In the genomic region with DNA sequence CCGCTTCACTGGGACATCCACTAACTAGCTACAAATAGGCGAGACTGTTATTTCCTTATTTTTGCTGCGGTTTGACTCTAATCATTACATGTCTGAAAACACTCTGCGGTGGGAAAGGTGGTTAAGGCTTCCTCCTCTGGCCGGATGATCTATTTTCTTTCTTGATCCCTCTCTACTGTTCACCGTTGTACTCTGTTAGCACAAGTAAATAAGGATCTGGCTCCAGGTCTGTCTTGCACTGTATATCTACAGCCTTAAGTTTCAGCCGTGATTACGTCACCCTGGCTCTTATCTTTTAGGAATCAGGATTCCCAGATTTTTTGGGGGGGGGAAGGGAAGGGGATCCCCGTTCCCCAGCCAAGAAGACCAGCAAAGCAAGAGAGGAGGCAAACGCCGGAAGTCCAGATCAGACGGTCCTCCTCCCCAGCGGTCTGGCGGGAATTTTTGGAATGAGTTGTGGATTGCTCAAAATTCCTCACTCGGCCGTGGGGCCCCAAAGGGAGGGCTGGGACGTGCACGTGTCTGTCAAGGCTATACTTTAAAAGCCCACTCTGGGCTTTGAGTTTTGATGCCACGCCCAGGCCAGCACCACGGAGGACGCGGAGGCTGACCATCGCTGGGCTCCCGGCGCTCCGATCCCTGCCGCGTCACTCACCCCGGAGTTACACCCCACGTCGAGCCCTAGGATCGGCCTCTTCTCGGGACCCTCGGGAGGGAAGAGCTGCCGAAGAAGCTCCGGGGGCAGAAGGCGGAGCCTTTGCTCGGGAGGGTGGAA, we compare ENCODE assay signal across 8 mouse cellular contexts. TPM values are rescaled to one million over a fixed set of nuclear protein-coding genes. Genes with fewer than 3 reads are reported as not detected.
DNase-seq lines count a peak whose midpoint lies in the region; ATAC-seq and TF ChIP-seq lines count a peak whose summit lies in the region.

No protein-coding gene starts in this region.

- H3K4me3 ChIP-seq in spleen, adult 2 months (ENCODE audit: extremely low read depth, insufficient read depth, insufficient read length), result peak overlapping the region; percentile 72
- H3K4me3 ChIP-seq in limb, embryonic 15.5 days, result peak overlapping the region; percentile 81
- peak overlapping the region; percentile 80 for H3K4me3 ChIP-seq in midbrain, embryonic 14.5 days (replicated peaks; ENCODE audit: low read depth, low read length)
- H3K4me3 ChIP-seq in stomach, embryonic 14.5 days (ENCODE audit: low read depth, low read length), result peak overlapping the region; percentile 72

- no peaks in the 10 kb centered on the region for H3K9me3 ChIP-seq in limb, embryonic 15.5 days
- no peaks in the 10 kb centered on the region for H3K9me3 ChIP-seq in midbrain, embryonic 14.5 days (ENCODE audit: control insufficient read depth, low read length)
- no peaks in the 10 kb centered on the region for H3K9me3 ChIP-seq in stomach, embryonic 14.5 days (ENCODE audit: control insufficient read depth, low read depth, low read length)

- peak in 1 of 2 experiments; percentile 15 for DNase-seq in spleen, adult 2 months (ENCODE audit: low read depth in 1 of 2, low spot score in 2 of 2)
- DNase-seq in spleen, postnatal 14 days (ENCODE audit: low spot score in 2 of 2), result no peak
- peak; percentile 40 to 46 for DNase-seq in cerebellum, postnatal 36 days
- DNase-seq in gastrocnemius, postnatal 14 days, result peak; percentile 73
- DNase-seq in midbrain, embryonic 14.5 days, result peak; percentile 79

- peak overlapping the region; percentile 73 for H3K27ac ChIP-seq in spleen, adult 2 months (ENCODE audit: insufficient read depth, low read length)
- H3K27ac ChIP-seq in limb, embryonic 15.5 days, result peak overlapping the region; percentile 92
- peak overlapping the region; percentile 78 for H3K27ac ChIP-seq in midbrain, embryonic 14.5 days (replicated peaks; ENCODE audit: low read depth, low read length)
- H3K27ac ChIP-seq in stomach, embryonic 14.5 days (ENCODE audit: low read length), result peak overlapping the region; percentile 94

- peak overlapping the region; percentile 64 for H3K4me2 ChIP-seq in limb, embryonic 15.5 days
- peak overlapping the region; percentile 77 for H3K4me2 ChIP-seq in midbrain, embryonic 14.5 days (ENCODE audit: low read length)
- peak overlapping the region; percentile 83 for H3K4me2 ChIP-seq in stomach, embryonic 14.5 days (replicated peaks; ENCODE audit: low read depth, low read length)

- H3K36me3 ChIP-seq in spleen, adult 2 months (ENCODE audit: control insufficient read depth, insufficient read depth, low read length), result no peaks in the 10 kb centered on the region
- H3K36me3 ChIP-seq in limb, embryonic 15.5 days, result peaks cover 16% of the 10 kb centered on the region
- H3K36me3 ChIP-seq in midbrain, embryonic 14.5 days (ENCODE audit: control insufficient read depth, insufficient read depth, low read length), result no peaks in the 10 kb centered on the region
- no peaks in the 10 kb centered on the region for H3K36me3 ChIP-seq in stomach, embryonic 14.5 days (ENCODE audit: control insufficient read depth, insufficient read depth, low read length)

- intact Hi-C loops in gastrocnemius, postnatal 14 days (cut with DNase I; ENCODE audit: low total_unique reads), result no loop called here

- H3K27me3 ChIP-seq in spleen, adult 2 months (ENCODE audit: control insufficient read depth, insufficient read depth, low read length), result no peaks in the 10 kb centered on the region
- H3K27me3 ChIP-seq in limb, embryonic 15.5 days, result no peaks in the 10 kb centered on the region
- no peaks in the 10 kb centered on the region for H3K27me3 ChIP-seq in midbrain, embryonic 14.5 days (ENCODE audit: control insufficient read depth, insufficient read depth, low read length)
- no peaks in the 10 kb centered on the region for H3K27me3 ChIP-seq in stomach, embryonic 14.5 days (ENCODE audit: control insufficient read depth, insufficient read depth, low read length)

- peaks cover 3% of the 10 kb centered on the region; the same call in 1 of the 2 replicates for H3K4me1 ChIP-seq in spleen, adult 2 months (ENCODE audit: control insufficient read depth, insufficient read depth, insufficient read length)
- peaks cover 13% of the 10 kb centered on the region for H3K4me1 ChIP-seq in limb, embryonic 15.5 days
- peaks cover 13% of the 10 kb centered on the region; the same call in 1 of the 2 replicates for H3K4me1 ChIP-seq in midbrain, embryonic 14.5 days (ENCODE audit: control insufficient read depth, insufficient read depth, low read length)
- H3K4me1 ChIP-seq in stomach, embryonic 14.5 days (ENCODE audit: control insufficient read depth, insufficient read depth, low read length), result peaks cover 5% of the 10 kb centered on the region; the same call in 1 of the 2 replicates

- peak; percentile 38 for ATAC-seq in inflammation-experienced regulatory T-cells, adult 6 months
- ATAC-seq in limb, embryonic 15.5 days (ENCODE audit: insufficient number of reproducible peaks, low FRiP score, low TSS enrichment, low read depth), result peak; percentile 79
- ATAC-seq in midbrain, embryonic 14.5 days (ENCODE audit: low FRiP score, low TSS enrichment), result peak; percentile 77
- ATAC-seq in stomach, embryonic 14.5 days (ENCODE audit: insufficient number of reproducible peaks, insufficient read depth, low FRiP score, low read depth), result peak; percentile 71

- H3K9ac ChIP-seq in limb, embryonic 15.5 days, result peak overlapping the region; percentile 78
- H3K9ac ChIP-seq in midbrain, embryonic 14.5 days (replicated peaks; ENCODE audit: low read length), result peak overlapping the region; percentile 82
- H3K9ac ChIP-seq in stomach, embryonic 14.5 days (replicated peaks; ENCODE audit: low read depth, low read length), result peak overlapping the region; percentile 76

- no peak for TF ChIP-seq CTCF in spleen, adult 2 months (IDR thresholded peaks at IDR 0.05; ENCODE audit: extremely low read depth, insufficient read depth, insufficient read length, insufficient replicate concordance)

- 1% methylated on average over 38 of the region's 38 CpGs for WGBS in spleen, adult 2 months
- 4% methylated on average over 38 of the region's 38 CpGs for WGBS in limb, embryonic 15.5 days
- 7% methylated on average over 38 of the region's 38 CpGs for WGBS in midbrain, embryonic 14.5 days
- 4% methylated on average over 38 of the region's 38 CpGs for whole genome bisulfite sequencing in stomach, embryonic 14.5 days

- TF ChIP-seq POLR2A in spleen, adult 2 months (IDR thresholded peaks at IDR 0.05; ENCODE audit: low read depth, low read length), result no peak

RNA-seq across cellular contexts. Expression of a gene that starts 0.5 kb away (rescaled TPM):
- 5.1 and 7.4 TPM in 2 replicates for polyA plus RNA-seq in spleen, adult 2 months (2012; rRNA removed)
- 1 to 10 TPM; 3.9 to 5.0 TPM for total RNA-seq in gastrocnemius, postnatal 14 days (2021)
- polyA plus RNA-seq in inflammation-experienced regulatory T-cells, adult 6 months (2017; shearing (Covaris generic)), result 10 to 100 TPM; 16.9 to 30.8 (median 30.6) TPM
- 12.7 and 15.1 TPM in 2 replicates for polyA plus RNA-seq in limb, embryonic 15.5 days (2015; fragmentation: Nextera tagmentation; extraction: Ambion mirVana)
- 23.0 and 24.6 TPM in 2 replicates for polyA plus RNA-seq in midbrain, embryonic 14.5 days (2014; fragmentation: Nextera tagmentation; extraction: Ambion mirVana)
- 12.9 and 16.7 TPM in 2 replicates for polyA plus RNA-seq in stomach, embryonic 14.5 days (2014; fragmentation: Nextera tagmentation; extraction: Ambion mirVana)

RNA-seq across cellular contexts. Expression of a gene that starts 16.4 kb away (rescaled TPM):
- polyA plus RNA-seq in spleen, adult 2 months (2012; rRNA removed), result 10.9 and 11.5 TPM in 2 replicates
- 1 to 10 TPM; 8.5 to 10.0 TPM for total RNA-seq in gastrocnemius, postnatal 14 days (2021)
- polyA plus RNA-seq in inflammation-experienced regulatory T-cells, adult 6 months (2017; shearing (Covaris generic)), result 1 to 10 TPM in 1 of 3 experiments, under 1 TPM in 2; 0.10 to 1.9 (median 0.78) TPM
- polyA plus RNA-seq in limb, embryonic 15.5 days (2015; fragmentation: Nextera tagmentation; extraction: Ambion mirVana), result 10.5 and 12.3 TPM in 2 replicates
- polyA plus RNA-seq in midbrain, embryonic 14.5 days (2014; fragmentation: Nextera tagmentation; extraction: Ambion mirVana), result 16.8 and 17.6 TPM in 2 replicates
- polyA plus RNA-seq in stomach, embryonic 14.5 days (2014; fragmentation: Nextera tagmentation; extraction: Ambion mirVana), result 8.9 and 9.3 TPM in 2 replicates

RNA-seq across cellular contexts. Expression of a gene that starts 54.0 kb away (rescaled TPM):
- polyA plus RNA-seq in spleen, adult 2 months (2012; rRNA removed), result 0.06 TPM in 1 of 2 replicates, not detected in the other
- under 1 TPM; 0.14 to 0.16 TPM for total RNA-seq in gastrocnemius, postnatal 14 days (2021)
- polyA plus RNA-seq in inflammation-experienced regulatory T-cells, adult 6 months (2017; shearing (Covaris generic)), result under 1 TPM in 2 of 3 experiments, not detected in 1; 0.03 to 0.15 TPM
- 0.17 and 0.25 TPM in 2 replicates for polyA plus RNA-seq in limb, embryonic 15.5 days (2015; fragmentation: Nextera tagmentation; extraction: Ambion mirVana)
- 17.9 and 19.0 TPM in 2 replicates for polyA plus RNA-seq in midbrain, embryonic 14.5 days (2014; fragmentation: Nextera tagmentation; extraction: Ambion mirVana)
- 0.29 and 0.42 TPM in 2 replicates for polyA plus RNA-seq in stomach, embryonic 14.5 days (2014; fragmentation: Nextera tagmentation; extraction: Ambion mirVana)

Comparison
In these comparisons a context has a peak if more than half of its experiments do, and no peak if none do; other contexts are left out.
1. DNase-seq: peak in cerebellum, postnatal 36 days (2 of 2), gastrocnemius, postnatal 14 days (single experiment) and midbrain, embryonic 14.5 days (single experiment); none in spleen, postnatal 14 days (0 of 2).
2. RNA of a gene that starts 54.0 kb away (polyA plus RNA-seq): 17.9 to 19.0 TPM in midbrain, embryonic 14.5 days; 0.29 to 0.42 TPM in stomach, embryonic 14.5 days, 0.17 to 0.25 TPM in limb, embryonic 15.5 days, 0.06 TPM in spleen, adult 2 months and 0.03 to 0.15 TPM in inflammation-experienced regulatory T-cells, adult 6 months; every median in the first group is over 10 times any median in the second.
3. Peak in every context shown above with its lines, with median percentiles within 50 percentile points of each other: H3K27ac ChIP-seq, H3K4me3 ChIP-seq, ATAC-seq, H3K4me2 ChIP-seq and H3K9ac ChIP-seq.